Mouse (Mus musculus) WW6 (cell line): ENCODE results near the gene Jak2.

Source experiments
- DNase-seq: peaks from one replicate; pipeline ENCODE4 v3.0.0-alpha.2; 2013; ENCODE audit warnings: low read depth, low spot score

Gene Jak2

DNA sequence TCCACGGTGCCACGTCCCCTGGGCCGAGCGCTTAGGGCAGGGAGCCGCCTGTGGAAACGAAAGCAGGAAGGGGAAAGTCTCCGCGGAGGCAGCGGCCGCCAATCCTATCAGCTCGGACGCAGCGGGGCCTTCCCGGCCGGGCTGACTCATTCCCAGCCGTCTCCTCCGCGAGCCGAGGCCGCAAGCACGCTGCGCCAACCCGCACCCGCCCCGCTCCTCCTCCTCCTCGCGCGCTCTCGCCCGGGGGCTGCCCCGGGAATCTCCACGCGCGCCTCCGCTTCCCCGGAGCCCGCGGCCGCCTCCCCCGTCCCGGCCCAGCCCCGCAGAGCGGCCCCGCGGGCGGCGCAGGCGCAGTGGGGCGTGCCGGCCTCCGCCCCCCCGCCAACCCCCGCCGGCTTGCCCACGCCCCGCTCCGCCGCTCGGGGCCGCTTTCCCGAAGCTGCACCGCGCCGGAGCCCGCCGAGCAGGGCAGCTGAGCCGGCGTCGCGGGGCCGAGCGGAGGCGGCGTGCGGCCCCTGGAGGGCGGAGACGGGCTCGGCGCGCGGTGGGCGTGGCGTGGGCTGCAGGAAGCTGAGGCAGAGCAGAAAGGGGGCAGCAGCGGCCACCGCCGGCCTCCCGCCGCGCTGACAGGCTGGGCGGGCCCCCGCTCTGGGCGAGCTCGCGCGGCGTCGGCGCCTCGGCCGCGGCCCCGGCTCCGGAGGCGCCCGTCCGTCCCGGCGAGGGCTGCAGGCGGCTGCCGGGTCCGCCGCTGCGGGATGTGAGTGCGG is at the start of gene Jak2:
TSS of gene Jak2 (plus strand) at position 638 of the 767 bp plus-strand sequence.
- no peak for DNase-seq

DNA sequence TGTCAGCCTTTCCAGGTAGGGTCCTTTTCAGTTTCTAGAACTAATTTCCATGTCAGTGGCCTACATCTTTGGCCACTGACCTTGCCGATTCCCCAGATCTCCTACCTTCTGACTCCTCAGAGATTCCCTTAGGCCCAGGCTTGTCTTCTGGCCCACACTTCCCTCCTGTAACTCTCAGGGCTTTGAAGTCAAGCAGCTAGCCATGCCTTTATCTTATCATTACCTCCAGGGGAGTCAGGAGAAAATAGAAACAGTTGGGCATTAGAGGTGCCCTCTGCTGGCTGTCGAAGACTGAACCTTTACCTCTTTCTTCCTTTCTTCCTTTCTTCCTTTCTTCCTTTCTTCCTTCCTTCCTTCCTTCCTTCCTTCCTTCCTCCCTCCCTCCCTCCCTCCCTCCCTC is 48.3 kb upstream of the Jak2 start:
- no peak for DNase-seq

DNA sequence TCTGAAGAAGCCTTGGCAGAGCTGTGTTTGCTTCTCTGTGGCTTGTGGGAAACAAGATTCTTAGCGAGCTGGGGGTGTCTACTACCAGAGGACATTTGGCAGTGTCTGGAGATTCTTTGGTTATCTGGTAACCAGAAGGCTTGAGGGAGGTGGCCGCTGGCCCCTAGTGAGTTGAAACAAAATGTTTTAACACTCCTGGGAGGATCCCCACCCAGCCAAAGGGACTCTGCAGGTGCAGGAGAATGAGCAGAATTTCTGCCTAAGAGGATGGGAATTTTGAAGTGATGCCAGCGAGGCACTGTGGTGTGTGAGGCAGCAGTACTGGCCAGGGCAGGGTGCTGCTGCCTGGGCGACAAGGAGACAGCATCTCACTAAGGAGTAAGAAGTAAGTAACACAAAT is 47.0 kb upstream of the Jak2 start:
- DNase-seq: no peak

DNA sequence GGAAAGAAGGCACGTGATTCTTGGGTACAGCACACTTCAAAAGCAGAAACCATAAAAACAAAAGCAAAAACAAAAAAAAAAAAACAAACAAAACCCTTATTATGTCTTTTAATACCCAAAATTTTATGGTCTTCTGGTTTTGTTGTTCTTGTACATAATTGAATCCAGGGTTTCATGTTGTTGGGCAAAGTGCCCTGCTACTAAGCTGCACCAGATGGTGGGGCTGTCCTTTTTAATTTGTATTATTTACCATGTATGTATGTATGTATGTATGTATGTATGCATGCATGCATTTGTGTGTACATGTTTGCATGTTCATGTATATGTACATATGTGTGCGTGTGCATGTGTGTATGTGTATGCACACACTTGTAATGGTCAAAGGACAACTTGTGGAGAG is 46.4 kb upstream of the Jak2 start:
- DNase-seq: no peak

DNA sequence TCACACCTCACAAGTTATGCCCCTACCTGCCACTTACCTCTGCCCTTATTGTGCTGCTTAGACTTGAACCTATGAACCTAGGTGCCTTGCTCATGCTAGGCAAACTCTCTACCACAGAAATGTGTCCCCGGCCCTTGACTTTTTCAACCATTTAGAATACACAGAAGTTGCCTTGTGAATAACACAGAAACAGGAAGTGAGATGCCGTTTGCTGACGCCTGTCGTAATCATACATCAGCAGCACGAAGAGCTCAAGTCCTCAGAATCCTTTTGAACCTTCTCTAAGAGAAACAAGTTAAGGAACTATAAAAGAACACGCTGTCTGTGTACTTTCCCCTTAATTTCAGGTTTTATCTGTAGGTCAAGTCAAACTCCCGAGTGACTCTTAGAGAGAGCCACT is 41.7 kb upstream of the Jak2 start:
- no peak for DNase-seq

DNA sequence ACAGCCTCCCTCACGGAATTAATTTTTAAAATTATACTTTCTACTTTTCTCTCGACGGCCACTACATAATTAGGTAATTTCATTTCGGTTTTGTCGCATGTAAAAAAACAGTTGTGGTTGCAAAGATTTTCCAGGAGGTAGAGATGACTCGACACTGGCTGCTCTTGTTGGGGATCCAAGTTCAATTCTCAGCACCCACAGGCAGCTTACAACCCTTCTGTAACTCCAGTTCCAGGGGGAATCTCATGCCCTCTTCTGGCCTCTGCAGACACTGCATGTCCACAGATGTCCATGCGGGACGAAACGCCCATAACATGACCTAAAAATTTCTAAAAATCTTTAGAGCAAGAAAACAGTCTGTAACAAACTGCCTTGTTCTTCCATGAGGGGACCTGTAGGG is 41.3 kb upstream of the Jak2 start:
- no peak for DNase-seq

DNA sequence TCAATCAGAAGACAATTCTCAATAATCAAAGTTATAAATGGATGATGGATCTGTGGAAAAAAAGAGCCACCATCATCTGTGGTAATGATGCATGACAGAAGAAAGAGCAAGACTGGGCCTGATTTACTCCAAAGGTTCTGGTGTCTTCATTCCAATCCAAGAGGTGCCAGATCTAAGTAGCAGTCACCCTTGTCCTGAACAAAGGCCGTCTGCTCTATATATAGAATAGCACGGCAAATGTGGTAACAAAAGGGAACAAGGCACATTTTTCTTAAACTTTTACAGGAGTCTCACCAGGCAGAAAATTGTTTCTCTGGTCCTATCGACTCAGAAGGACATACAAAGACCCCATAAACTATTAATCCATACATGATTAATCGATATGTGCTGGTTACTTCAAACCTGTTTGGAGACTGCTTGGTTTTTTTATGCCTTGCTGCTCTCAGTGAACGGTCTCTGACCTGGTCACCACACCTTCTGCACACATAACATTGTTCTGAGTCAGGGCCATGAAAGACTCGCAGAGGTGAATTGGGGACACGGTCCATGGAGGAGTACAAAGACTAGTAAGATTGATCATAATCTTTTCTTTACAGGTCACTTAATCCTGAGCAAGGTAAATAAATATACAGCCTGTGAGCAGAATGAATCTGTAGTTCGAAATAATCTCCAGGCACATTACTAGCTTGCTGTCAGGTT is 35.7 kb upstream of the Jak2 start:
- DNase-seq: no peak

DNA sequence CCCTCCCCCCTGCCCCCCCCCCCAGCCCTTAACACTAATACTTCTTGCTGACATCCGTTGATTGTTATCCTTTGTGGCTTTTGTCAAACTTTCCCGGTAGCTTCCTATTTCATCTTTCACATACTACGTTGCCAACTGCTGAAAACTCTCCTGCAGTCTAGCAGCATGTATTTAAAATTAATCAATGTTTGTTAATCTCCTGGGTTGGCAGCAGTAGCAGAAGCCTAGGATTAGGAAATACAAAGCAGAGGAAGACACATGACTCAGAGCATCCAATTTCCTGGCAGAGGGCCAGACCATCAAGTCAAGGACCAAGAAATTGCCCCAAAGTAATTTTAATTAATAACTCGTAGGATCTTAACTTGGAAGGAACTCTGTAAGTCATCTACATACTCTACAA is 29.8 kb upstream of the Jak2 start:
- DNase-seq: no peak

DNA sequence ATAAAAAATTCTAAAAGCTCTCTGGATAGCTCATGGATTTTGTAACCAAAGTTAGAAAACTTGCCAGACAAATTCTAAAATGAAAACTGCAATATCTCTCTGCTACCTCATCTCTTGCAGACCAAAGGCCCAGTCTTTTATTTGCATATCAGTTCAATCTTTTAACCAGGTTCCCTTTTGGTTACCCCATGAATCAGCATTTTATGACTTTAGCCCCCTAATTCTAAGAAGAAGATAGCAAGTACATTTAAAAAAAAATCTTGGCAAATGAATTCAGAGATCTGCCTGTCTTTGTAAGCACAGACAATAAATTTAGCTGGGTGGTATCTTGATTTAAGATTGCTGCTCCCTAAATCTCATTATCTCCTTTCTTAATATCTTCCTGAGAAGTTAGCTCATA is 26.7 kb upstream of the Jak2 start:
- no peak for DNase-seq

DNA sequence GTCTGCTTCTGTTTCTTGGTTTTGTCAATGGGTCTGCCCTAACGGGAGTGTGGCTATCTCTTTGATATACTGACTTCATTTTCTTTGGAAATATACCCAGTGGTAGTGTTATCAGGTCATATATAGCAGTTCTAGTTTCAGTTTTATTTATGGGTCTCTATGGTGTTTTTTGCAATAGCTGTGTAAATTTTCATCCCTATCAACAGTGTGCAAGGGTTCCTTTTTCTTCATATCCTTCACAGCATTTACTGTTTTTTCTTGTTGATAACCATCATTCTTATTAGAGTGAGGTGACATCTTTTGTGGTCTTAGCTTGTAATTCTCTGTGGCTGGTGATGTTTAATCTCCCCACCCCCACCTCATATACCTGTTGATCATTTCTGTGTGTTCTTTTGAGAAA is 24.6 kb upstream of the Jak2 start:
- DNase-seq: no peak

DNA sequence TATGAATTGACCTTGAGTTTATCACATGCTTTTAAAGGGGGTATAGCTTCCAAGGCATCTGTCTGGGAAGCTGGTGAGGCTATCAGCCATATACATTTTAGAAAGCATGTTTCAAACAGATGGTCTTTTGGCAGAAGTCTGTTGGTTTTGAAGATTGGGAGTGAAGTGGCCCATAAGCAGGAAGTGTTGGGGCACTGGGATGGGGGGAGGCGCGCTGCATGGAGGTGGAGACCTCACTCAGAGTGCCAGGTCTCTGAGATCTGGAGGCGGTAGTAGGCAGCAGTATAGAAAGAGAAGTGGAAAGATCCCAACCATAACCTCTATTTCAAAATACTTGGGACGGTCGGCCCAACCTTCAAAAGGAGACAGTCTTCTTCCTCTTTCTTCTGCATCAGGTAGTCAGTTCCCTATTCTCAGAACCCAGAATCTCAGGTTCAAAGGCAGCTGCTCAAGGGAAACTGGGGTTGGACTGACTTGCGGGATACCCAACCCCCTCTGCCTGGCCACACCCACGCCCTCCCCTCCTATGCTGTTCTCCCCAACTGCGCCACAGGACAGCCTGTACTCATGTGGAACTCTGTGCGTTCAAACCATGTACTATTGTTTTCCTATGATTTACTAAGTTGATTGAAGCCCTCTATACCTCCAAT is 23.6 kb upstream of the Jak2 start:
- no peak for DNase-seq

DNA sequence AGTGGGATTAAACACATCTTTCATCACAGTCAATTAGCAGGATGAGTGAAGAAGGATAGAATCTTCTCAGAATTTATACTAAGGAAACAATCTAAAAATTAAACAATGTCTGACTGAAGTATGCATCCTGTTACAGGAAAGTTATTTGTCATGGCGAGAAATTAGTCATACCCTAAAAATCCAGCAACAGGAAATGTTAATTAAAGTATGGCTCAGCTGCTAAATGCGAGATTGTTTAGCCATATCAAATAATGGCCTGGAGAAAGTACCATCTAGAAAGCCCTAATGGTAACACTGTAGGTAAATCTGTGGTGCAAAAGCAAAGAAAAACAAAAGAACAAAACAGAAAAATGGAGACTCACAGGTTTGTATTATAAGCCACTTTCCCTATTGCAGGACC is 22.6 kb upstream of the Jak2 start:
- no peak for DNase-seq

DNA sequence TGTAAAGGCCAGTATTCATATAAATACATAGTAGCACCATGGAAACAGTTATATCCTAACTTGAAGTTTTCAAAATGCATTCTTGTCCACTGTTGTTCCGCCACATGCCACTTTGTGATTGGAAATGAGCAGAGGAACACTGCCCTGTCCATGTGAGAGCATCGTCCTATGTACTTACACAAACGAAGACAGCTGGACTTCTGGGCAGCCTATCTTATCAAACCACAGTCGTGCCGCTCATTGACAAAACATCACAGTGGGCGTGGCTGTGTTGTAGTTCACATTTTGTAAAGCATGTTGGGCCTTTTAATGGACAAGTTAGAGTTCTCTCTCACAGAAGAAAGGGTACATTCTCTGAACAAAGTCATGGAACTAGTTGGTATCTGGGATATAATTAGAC is 18.9 kb upstream of the Jak2 start:
- DNase-seq: no peak

DNA sequence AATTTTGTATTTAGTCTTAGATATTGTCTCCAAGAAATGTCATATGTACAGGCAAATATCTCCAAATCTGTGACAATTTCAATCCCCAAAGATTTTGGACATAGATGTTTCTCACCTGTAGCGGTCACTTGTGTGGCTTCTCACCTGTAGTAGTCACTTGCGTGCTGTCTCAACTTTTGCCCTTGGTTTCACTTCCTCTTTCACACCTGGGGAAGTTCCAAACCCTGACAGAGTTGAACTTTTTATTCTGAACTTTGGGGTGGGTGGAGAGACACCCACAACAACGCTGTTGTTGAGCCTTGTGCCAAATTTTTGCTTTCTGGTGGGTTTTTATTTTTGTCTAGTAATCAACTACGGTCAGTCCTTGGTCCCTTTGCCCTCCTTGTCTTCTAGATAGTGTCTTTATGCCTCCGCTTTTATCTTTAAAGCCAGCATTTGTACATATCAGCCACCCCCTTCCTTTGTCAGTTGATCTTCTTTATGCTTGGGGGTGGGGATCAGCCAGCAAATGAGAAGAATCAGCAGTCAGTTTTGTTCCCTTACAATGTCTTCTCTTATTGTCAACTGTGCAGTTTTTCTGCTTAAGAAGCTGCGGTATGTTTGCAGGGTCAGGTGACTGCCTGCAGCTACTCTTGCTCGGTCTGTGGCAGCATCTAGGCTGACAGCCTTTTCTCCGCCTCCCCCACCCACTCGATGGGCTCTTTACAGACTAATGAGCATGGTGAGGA is 14.8 kb upstream of the Jak2 start:
- DNase-seq: no peak

DNA sequence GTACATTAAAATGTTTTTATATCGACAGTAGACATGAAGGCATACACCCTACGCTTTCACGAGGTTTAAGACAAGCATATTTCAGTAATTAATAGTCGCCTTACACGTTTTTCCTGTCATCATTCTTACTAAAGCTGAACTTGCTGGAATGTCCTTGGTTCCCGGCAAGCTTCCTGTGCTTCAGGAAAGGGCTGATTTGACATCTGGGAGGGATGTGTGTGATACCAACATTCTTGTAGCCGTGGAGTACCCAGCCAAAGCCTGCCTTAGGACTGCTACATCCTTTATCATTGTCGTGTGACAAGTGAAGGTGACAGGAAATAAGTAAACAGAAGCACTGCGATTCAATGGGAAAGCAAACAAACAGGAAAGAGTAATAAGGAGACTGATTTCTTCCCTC is 13.5 kb upstream of the Jak2 start:
- DNase-seq: no peak

DNA sequence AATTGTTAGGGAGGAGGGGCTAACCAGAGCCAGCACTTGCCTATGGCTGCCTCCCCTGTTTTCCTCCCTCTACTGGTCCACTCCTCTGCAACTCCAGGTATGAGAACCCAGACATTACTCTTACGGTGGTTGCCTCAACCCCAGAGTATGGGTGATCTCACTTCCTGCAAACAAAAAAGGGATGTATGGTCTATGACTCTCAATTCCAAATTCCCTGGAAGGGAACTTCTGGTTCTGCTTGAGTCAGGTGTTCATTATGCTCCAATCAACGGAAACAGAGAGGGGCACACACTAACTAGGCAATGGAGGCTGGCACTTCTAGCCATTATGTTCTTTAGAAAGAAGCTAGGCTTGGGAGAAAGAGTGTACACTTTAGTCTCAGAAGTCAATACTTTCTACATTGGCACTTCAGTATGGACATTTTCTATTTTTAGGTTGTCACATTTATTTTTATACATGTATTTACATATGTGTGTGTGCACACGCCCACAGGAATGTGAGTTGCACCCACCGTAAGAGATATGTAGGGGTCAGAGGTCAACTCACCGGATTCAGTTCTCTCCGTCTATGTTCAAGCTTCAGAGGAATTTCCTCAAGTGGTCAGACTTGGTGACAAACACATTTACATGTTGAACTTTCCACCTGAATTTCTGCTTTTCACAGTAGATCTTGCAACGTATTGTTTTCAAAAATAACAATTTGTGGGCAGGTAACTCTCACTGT is 12.0 kb upstream of the Jak2 start:
- DNase-seq: no peak

DNA sequence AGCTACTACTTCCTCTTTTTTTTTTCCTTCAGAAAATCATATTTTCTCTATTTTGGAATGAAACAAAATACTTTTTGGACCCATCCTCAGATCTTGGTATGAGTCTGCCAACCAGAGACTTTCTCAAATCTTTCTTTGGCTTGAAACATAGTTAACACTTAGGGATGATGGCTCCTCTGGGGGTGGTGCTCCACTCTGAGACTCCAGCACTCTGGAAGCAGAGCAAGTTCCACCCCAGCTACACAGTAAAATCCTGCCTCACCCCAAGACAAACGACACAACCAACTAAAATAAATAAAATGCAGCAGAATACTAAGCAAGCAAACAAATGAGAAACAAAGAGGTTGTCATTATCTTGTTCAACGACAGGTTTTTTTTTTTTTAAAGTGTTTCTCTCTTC is 11.0 kb upstream of the Jak2 start:
- DNase-seq: no peak

DNA sequence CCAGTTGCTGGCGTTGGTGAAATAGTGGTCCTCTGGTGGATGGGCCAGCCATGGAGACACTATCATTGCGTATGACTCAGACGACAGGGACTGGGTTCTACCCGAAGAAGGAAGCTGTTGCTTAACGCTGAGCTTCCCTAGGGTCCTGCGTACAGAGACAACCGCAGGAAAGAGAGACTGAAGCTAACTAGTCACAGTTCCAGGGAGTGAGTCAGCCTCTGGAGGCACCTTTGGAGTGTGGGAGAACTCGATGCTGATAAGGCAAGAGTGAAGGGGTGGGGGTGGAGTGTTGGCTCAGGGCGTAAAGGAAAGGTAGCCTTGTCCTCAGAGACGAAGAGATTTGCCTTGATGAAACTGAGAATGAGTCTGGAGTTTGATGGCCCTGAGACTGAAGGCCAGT is 10.0 kb upstream of the Jak2 start:
- DNase-seq: no peak

DNA sequence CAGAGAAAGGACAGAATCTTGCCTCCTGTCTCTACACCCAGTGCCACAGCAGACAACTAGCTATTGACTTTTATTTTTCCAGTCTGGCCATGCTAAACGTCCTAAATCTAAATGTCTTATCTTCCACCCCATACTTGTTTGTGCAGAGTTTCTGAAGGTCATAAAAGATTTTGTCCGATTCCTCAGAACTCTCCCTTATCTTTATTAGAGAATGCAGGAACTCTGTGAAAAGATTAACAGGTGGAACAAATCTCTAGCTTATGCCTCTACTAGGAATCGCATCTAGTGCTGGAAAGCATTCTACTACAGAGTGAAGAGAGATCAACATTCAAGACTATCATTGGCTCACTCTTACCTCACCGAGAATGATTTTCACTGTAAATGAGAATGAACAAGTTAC is 1.7 kb upstream of the Jak2 start:
- no peak for DNase-seq

DNA sequence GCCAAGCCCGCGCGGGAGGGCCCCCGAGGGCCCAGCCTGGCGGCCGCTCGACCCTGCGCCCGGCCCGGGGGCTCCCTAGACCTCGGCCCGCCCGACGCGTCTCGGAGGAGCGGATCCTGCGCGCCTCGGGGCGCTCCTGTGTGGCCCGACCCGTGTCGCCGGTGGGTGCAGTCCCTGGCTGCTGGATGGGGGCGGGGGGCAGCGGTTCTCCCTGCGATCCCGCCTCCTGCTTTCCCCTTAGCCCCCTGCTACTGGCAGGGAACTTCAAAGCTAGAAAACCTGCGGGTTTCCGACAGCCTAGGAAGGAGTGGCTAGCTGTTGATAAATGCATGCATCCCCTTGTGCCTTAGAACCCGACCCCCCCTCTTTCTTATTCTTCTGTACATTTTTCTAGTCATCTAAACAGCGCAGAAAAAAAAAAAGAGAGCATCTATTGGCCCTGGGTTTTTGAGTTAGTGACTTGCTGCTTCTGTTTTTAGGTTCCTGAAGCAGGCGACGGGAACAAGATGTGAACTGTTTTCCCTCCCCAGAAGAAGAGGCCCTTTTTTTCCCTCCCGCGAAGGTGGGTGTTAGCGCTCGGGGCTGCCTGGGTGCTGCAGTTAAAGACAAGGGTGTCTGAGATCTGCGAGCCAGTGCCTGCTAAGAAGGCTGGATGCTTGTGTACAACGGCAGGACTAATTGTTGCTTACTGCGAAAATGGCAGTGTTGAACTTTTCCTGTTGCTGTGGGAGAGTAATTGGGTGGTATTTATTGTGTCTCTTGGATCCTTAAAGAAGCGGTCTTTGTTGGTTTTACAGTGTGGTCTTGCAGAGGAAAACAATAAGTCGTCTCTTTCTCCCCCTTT is 552 bp downstream of the Jak2 start:
- DNase-seq: no peak
